Mouse (Mus musculus) bone marrow, adult 2 months (tissue): ENCODE data around the gene Ubac1.

Experiments used
- CTCF ChIP-seq: fragments of 200-500 bp; IDR thresholded peaks from 2 replicates; pipeline ENCODE4 v1.5.1; 2011; ENCODE audit warnings: low read length, control low read depth; ENCODE audit not compliant: control insufficient read depth, insufficient read depth
- POLR2A ChIP-seq: fragments of 200-500 bp; IDR thresholded peaks from 2 replicates; pipeline ENCODE4 v1.6.1; 2011; ENCODE audit warnings: low read depth, mild to moderate bottlenecking, control low read depth, low read length, borderline replicate concordance; ENCODE audit not compliant: control insufficient read depth

GRCm38 (mm10) chr2:26055747-26056102 lies 34.2 kb upstream of the Ubac1 start:
- no peak for TF ChIP-seq CTCF
- TF ChIP-seq POLR2A: no peak
